Mouse (Mus musculus): ENCODE results near the gene Adgrv1.
"Not testable (repeated sequence)": the region's sequence is repeated elsewhere in the genome, so short reads cannot be mapped to it uniquely, and the experiment has no call there.

The Adgrv1 gene

DNA sequence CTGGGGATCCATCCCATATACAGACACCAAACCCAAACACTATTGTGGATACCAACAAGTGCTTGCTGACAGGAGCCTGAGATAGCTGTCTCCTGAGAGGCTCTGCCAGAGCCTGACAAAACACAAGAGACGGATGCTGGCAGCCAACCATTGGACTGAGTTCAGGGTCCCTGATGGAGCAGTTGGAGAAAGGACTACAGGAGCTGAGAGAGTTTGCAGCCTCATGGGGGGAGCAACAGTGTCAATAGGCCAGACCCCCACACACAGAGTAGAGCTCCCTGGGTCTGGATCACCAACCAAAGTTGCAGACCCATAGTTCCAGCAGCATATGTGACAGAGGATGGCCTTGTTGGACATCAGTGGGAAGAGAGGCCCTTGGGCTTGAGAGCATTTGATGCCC is 5.1 kb downstream of the Adgrv1 start:
- DNase-seq (ENCODE audit: low spot score in 2 of 2), result not testable (repeated sequence)

DNA sequence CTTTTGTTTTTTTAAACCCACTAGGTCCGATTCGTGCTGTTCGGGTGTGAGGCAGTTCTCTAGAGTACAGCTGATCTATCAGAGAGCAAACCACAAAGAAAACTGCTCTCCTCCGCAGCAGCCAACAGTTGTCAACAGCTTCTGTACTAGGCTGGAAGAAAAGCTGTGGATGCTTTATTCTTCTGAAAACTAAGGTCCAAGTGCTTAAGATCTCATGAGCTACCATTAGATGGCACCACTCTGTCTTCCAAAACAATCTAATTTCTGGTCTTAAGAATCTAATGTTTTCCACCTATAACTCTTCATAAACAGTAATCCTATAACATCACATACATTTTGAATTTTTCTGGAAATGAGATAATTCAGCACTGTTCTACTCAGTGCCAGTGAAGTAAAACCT is 22.6 kb downstream of the Adgrv1 start:
- no peak for DNase-seq (ENCODE audit: low spot score in 2 of 2)

DNA sequence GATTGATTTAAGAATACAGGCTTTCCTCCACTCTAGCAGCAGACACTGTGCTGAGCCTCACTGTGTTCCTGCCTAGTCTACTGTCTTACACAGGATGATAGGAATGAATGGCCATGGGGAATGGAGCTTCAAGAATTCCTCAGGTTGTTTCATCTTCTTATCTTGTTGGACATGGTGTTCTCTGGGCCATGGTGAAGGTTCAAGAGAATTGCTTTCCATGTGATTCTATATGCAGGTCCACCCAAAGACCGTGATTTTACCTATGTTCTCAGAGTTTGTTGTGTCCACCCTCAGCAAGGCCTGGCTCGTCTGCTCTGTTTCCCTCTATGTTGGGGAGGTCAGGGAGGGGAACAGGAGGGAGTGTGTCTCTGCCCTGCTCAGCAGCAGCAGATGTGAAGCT is 26.0 kb downstream of the Adgrv1 start:
- DNase-seq (ENCODE audit: low spot score in 2 of 2), result no peak

DNA sequence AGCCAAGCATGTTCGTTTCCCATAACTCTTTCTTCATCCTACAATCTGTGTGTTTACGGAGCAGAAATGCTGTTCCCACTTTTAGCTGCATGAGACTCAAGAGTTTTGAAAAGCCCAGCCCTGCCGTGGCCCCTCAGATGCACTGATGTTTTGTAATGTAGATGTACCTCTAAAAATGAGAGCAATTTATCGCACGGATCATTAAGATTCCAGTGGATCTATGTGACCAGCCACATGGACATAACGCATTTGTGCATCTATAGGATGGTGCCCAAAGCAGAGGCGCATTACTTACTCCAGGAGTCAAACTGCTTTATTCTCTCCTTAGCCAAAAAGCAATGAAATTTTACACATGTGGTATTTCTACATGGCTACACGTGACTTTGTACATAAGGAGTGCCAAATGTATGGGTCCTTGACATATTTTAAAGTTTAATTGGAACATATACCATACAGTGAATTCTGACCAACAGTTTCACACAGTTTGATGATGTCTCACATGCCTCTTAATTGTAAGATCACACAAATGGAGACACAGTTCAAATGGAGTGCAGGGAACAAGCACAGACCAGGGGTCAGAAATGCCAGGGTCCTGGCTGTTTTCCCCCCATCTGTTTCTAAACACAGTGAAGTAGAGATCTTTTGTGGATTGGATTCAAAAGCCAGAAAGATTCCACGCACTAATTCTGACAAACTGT is 35.9 kb downstream of the Adgrv1 start:
- DNase-seq (ENCODE audit: low spot score in 2 of 2), result no peak

DNA sequence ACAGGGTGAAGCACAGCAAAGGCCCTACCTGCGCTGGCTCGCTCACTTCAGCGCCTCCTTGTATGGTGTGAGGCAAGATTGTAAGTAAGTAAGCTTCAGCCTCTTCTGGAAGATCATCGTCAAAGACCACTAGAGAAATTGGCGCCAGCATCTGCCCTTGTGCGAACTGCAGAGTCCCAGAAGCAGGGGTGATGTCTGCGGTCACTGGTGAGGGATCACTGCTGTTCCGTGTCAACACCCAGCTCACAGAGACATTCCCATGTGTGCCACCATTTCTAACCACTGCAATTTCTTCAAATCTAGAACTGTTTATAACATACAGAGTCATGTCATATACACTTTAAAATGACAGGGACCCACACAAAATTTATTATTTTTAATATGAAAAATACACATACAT is 54.3 kb downstream of the Adgrv1 start:
- DNase-seq (ENCODE audit: low spot score in 2 of 2), result no peak

DNA sequence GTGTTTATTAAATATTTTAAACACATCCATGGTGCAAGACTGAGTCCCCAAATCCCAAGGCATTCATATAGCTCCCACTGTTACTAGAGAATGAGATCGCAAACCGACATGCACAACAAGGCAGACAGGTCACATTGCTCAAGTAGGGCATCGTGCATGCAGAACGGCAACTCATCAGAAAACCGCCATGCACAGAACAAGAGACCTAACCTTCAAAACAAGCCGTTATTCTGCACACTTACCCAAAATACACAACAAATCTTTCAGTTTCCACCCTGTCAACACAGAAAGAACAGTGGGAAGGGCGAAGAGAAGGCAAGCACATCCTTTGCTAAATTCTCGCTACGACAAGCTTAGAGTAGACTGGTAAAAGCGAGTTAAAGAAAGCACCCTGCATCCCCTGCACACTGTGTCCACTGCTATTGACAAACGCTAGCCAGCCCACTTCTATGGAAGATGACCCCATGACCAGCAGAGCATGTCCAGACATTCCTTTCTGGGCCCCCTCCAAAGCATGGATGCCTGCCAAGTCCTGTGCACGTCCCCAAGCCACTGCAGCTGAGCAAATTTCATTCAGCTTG is 62.6 kb downstream of the Adgrv1 start:
- DNase-seq (ENCODE audit: low spot score in 2 of 2), result no peak

DNA sequence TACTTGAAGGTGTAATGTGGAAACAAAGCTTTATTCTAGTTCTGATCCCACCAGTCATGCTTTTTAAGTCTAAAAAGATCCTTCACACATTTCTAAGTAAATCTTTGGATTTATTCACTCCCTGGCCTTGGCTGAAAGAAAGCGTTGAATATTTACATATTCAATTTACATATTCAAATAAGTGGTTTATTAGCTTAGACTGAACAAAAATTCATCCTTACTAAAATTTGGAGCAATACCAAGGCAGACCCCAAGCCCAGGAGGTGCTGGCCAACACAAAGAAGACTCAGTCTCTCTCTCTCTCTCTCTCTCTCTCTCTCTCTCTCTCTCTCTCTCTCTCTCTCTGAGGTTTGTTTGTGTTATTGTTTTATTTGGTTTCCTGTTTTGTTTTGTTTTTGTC is 82.9 kb downstream of the Adgrv1 start:
- DNase-seq (ENCODE audit: low spot score in 2 of 2), result no peak

DNA sequence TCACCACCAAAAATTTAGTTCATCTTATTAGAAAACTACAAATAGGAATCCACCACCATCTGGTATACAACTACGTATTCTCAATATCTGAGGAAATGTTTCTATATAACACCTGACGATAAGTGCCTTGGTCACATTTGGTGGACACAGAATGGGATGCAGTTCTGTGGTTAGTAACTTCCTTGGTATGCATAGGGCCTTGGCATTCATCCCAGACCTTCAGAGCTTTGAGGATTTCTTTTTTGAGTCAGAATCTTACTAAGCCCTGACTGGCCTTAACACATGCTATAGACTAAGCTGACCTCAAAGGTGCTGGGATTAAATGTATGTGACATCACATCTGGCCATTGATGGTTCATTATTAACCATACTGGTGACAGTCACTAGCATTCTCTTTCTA is 98.0 kb downstream of the Adgrv1 start:
- no peak for DNase-seq (ENCODE audit: low spot score in 2 of 2)

DNA sequence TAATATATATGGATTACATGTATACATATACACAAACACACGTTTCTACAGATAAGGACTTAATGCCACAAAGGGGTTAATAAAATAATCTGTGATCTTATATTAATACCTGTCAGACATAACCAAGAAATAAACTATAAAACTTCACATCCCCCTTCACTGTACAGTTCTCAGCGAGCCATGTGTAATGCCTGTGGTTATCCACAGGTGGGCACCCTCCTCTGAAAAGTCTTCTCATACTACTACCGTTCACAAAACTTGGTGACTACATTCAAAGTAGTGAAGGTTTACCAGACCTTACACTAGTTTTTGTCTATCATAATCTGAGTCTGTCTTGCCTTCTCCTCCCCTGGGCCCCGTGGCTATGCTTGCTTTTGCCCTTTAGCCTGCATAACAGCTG is 106.3 kb downstream of the Adgrv1 start:
- DNase-seq (ENCODE audit: low spot score in 2 of 2), result no peak

DNA sequence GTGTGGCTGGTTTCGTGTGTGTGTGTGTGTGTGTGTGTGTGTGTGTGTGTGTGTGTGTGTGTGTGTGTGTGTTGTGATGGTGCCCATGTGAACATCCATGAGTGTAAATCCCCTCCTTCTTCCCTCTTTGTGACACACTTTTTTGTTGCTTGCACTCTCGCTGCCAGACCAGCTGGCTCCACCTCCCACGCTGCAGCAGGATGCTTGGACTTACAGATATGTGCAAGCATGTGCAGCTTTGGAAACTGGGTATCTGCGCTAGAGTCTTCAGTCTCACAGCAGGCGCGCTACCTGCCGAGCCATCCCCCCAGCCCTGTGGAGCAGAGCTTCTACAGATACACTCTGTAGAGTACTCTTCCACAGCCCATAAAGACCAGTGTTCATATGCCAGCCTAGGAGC is 122.8 kb downstream of the Adgrv1 start:
- peak in 1 of 2 experiments; percentile 53 for DNase-seq (ENCODE audit: low spot score in 2 of 2)

DNA sequence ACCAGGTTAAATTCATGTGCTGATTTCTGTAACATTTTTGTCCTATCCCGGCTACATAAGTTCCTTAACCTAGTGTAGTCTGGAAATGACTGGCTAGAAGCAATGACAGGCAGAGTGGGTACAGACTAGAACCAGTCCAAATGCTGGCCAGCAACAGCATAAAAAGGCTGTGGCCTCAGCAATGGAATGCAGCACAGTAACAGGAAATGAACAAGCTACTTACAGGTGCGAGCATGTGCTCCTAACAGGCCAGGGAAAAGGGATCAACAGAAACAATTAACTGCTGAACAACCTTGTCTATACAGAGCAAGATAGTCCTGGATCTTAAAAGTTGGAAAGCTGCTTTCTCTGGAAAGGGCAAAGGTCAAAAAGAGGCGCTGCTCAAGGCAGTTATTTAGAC is 135.9 kb downstream of the Adgrv1 start:
- no peak for DNase-seq (ENCODE audit: low spot score in 2 of 2)

DNA sequence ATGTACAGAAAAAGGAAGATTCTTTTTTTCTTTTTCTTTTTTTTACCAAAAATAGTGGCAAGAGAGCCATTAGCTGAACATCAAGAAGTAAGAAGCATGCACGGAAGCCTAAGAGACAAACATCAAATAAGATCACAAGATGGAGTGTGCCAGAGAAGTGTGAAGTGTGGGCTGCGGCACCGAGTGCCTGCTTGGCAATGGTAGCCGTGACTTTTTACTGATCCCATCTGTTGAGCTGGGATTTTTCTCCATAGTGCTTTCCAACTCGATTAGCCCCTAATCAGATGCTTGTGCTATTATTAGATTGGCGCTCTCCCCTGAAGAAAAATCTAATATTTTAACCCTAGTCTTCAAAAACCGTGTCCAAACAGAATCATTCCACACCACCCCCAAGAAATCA is 141.0 kb downstream of the Adgrv1 start:
- peak in 1 of 2 experiments; percentile 9 for DNase-seq (ENCODE audit: low spot score in 2 of 2)

DNA sequence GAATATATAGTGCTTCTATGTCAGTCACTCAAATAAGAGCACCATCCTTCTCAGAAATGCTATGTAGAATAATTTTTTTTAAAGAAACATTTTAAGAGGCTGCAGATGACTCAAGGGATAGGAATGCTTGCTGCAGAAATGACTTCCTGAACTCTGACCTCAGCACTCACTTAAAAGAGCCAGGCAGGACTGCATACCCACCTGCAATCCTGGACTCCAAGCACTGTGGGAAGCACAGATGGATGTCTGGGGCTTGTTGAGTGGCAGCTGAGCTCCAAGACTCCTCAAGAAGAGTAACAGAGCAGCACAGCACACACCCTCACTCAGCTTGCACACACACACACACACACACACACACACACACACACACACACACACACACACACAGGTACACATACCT is 146.0 kb downstream of the Adgrv1 start:
- no peak for DNase-seq (ENCODE audit: low spot score in 2 of 2)

DNA sequence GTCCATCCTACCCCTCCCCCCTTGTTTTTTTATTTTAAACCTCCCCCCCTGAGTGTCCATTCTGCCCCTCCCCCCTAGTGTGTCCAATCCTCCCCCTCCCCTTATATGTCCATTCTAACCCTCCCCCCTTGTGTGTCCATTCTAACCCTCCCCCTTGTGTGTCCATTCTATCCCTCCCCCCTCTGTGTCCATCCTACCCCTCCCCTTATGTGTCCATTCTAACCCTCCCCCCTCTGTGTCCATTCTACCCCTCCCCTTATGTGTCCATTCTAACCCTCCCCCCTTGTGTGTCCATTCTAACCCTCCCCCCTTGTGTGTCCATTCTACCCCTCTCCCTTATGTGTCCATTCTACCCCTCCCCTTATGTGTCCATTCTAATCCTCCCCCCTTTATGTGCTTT is 159.2 kb downstream of the Adgrv1 start:
- no peak for DNase-seq (ENCODE audit: low spot score in 2 of 2)

DNA sequence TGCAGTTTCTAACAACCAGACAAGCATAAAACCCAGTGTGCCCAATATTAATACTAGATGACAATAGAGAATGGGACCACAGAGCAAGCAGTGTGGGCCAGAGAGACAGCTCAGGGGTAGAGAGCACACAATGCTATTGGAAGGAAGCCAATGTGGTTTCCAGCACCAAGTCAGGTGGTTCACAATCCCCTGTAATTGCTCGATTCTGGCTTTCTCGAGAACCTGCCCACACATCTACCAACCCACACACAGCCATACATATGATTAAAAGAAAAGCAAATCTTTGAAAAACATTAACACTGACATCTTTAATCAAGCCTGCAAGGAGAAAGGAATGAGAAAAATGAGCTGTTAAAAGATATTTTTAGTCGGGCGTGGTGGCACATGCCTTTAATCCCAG is 166.3 kb downstream of the Adgrv1 start:
- DNase-seq (ENCODE audit: low spot score in 2 of 2), result peak; percentile 19 to 28

DNA sequence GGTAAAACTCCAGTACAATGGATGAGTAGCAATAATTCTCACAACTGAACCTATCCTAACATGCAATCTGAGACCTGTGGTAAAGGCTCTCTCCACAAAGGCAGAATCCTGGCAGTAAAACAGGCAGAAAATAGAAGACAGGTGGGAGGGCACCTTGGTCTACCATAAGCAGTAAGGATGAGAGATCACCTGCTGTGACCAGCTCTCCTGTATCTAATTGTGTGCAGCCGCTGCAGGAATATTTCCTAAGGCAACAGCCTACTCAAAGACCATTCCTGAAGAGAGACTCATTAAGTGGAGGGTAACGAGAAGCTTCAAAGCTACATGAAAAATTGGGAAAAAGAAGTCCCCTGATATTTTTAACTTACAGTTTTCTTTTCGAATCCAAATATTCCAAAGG is 167.2 kb downstream of the Adgrv1 start:
- DNase-seq (ENCODE audit: low spot score in 2 of 2), result no peak

DNA sequence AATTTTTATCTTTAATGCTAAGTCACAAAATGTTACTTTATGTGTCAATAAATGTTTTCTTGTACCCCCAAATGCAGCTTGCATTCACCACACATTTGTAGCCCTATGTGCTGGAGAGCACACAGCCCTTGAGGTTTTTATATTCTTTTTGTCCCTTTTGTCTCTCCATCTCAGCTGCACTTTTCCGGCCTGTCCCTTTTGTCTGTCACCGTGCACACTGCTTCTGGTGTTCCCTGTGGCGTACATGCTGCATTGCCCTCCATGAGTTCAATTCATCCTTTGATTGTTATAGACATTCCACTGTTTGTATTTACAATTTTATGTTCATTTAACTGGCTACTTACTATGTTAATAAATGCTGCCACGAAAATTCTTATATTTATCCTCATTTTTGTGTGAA is 183.3 kb downstream of the Adgrv1 start:
- no peak for DNase-seq (ENCODE audit: low spot score in 2 of 2)

DNA sequence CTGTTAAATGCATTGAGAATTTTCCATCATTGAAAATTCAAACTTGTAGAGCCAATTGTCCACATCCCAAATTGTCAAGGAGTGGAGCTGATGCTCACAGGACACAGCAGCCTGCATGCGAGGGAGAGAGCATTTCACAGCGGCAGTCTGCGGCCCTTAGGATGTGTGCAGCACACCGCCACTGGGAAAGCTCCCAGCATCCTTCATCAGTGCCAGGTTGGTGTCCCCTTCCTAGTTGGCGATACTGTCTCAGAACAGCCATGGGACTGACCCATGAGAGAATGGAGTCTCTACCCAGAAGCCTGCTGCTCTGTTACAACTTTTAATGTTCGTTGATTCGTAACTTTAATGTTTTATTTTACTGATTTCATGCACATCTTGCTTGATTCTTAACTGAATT is 183.8 kb downstream of the Adgrv1 start:
- no peak for DNase-seq (ENCODE audit: low spot score in 2 of 2)

DNA sequence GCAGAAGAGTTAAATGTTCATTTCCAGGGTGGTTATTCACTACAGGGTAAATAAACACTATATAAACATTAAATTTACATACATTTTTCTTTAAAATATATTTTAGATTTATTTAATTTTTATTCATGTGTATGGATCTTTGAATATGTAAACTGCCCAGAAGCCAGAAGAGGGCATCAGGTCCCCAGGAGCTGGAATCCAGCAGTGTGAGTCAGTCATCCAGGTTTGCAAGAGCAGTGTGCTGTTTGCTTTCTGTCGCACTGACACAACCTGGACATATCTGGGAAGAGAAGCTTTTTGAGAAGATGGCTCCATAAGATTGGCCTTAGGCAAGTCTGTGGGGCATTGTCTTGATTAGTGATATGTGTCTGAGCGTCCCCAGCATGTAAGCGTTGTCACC is 191.5 kb downstream of the Adgrv1 start:
- DNase-seq (ENCODE audit: low spot score in 2 of 2), result no peak

DNA sequence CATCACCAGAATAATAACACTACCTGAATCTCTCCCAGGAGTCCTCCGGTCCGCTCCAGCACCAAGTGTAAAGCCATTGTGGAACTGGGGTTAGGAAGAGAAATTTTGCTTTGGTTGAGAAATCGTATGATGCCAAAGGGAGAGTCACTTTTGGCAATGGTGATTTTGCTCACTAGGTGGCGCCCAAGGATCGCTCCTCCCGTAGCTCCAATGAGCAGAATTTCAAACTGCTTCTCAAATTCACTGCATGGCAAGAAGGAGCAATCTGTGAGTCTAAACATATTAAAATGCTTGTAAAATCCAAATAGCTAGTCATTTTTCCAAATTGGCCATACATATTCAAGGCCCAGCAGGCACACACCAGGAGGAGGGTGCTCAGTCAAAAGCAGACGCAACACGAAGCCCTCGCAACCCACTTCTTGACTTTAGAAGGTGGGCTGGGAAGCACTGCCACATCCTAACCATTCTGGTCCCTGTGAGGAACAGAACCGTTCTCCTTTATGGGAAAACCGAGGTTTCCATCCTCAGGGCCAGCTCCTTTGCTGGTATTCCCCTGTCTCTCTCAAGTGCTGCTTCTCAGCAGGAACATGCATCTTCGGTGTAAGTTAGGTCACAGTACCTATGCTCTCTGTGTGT is 193.4 kb downstream of the Adgrv1 start:
- peak; percentile 32 to 90 for DNase-seq (ENCODE audit: low spot score in 2 of 2)

DNA sequence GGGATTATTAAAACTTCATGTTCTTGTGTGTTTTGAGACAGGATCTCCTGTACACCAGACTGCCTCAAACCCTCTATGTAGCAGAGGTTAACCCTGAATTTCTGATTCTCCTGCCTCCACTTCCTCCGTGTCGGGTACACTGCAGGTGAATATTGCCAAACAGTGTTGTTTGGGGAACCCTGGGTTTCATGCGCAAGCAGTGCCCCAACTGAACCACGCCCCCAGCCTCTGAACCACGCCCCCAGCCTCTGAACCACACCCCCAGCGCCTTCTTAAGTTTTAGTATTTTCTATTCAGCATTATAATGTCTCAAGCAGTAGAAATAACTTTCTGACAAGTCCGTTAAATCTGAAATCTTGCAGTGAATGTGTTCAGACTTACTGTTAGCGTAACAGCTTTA is 195.9 kb downstream of the Adgrv1 start:
- no peak for DNase-seq (ENCODE audit: low spot score in 2 of 2)

DNA sequence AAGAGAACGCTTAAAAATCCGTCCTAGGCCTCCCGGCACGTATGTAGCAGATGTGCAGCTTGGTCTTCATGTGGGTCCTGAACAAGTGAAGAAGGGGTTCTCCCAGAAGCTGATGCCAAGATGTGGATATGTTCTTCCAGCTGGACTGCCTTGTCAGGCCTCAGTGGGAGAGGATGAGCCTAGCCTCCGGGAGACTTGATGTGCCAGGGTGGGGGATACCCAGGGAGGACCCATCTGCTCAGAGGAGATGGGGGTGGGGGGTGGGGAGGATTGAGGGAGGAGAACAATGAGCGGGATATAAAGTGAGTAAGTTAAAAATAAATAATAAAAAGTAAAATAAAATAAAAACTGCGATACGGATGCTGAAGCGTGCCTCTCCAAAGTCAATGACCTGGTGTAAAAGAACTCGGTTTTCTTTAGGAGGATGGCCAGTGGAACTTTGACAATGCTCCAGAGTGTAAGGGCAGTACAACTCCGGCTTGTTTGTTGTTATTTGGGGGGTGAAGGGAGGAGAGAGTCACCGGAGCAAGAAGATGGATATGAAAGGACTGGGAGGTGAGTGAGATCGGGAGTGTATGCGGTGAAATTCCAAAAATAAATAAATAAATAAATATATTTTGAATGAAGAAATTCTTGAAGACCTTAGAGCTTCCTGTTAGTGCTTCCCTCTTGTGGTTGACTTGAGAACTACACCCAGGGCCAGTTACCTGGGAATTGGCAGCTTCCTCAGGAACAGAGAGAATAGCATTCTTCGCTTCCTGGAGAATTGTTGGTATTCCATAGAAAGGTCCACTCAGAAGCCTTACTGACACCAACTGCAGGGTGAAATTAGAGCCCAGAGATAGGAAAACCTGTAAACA is 205.8 kb downstream of the Adgrv1 start:
- peak in 1 of 2 experiments; percentile 67 for DNase-seq (ENCODE audit: low spot score in 2 of 2)

DNA sequence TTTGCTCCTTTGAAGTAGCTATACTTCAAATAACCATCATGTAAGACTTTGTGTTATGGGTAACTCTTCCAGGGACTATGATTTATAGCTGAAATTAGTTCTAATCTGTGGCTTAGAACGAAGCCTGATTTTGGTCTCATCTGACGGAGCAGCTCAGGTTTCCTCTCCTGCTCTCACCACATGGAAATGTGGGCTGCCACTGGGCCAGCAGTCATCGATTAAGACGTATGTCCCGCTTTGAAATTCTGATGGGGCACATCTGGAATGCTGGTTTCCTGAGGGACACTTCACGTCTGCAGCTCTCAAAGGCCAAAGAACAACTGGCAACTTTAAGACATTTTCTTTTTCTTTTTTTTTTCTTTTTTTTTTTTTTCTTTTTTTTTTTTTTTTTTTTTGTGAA is 207.8 kb downstream of the Adgrv1 start:
- DNase-seq (ENCODE audit: low spot score in 2 of 2), result no peak

All from left cerebral cortex, adult 9 months (tissue).